Mouse (Mus musculus): ENCODE data around the gene Rpa1. TPM values are rescaled to one million over a fixed set of nuclear protein-coding genes. Genes with fewer than 3 reads are reported as not detected.
A peak's percentile ranks its signal among the peaks of the same experiment; 100 is the strongest.

Gene Rpa1
- polyA plus RNA-seq, 1 experiment, result 76.4 TPM

- peak overlapping the region; percentile 12 for H3K4me3 ChIP-seq (ENCODE audit: control insufficient read depth, low read depth, low read length)
- peaks cover 13% of the 10 kb centered on the region for H3K4me1 ChIP-seq (ENCODE audit: control insufficient read depth, insufficient read depth, low read length)
- H3K36me3 ChIP-seq (ENCODE audit: control insufficient read depth, insufficient read depth, low read length), result no peaks in the 10 kb centered on the region
- TF ChIP-seq CTCF (IDR thresholded peaks at IDR 0.05; ENCODE audit: control insufficient read depth, insufficient read depth, insufficient replicate concordance, low read depth, low read length), result no peak
- no peak for TF ChIP-seq POLR2A (IDR thresholded peaks at IDR 0.05; ENCODE audit: control insufficient read depth, low read depth, low read length)
- H3K27ac ChIP-seq (ENCODE audit: control insufficient read depth, insufficient read depth, low read depth, low read length), result no peak overlapping the region
- no peaks in the 10 kb centered on the region; the same call in 1 of the 2 replicates for H3K27me3 ChIP-seq (ENCODE audit: control insufficient read depth, insufficient read depth, low read length)
Observed at GRCm38 (mm10) chr11:75279342-75280065, 68.6 kb downstream of the Rpa1 start.

- H3K4me1 ChIP-seq (ENCODE audit: control insufficient read depth, insufficient read depth, low read length), result peaks cover 13% of the 10 kb centered on the region
Observed at GRCm38 (mm10) chr11:75279013-75279341, 69.1 kb downstream of the Rpa1 start.

DNA sequence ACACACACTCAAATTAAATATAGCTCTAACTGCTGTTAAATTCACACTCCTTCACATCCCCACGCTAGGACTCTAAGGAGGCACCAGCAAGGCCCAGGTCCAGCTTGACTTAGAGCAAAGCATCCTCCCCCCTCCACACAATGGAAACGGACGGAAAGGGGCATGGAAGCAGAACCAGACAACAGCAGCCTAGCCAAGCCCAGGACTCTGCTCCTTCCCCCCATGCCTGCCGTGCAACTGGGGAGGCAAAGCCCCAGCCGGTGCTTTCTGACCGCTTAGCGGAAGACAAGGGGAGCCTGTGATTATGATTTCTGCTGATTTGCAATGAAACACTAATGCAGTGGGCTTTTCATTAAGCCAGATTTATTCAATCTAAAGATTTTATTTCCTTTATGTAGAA, 70.0 kb downstream of the Rpa1 start:
- no peaks in the 10 kb centered on the region for H3K36me3 ChIP-seq (ENCODE audit: control insufficient read depth, insufficient read depth, low read length)
- H3K4me3 ChIP-seq (ENCODE audit: control insufficient read depth, low read depth, low read length), result no peak overlapping the region
- no peak overlapping the region for H3K27ac ChIP-seq (ENCODE audit: control insufficient read depth, insufficient read depth, low read depth, low read length)
- no peaks in the 10 kb centered on the region; the same call in 1 of the 2 replicates for H3K27me3 ChIP-seq (ENCODE audit: control insufficient read depth, insufficient read depth, low read length)
- peaks cover 13% of the 10 kb centered on the region for H3K4me1 ChIP-seq (ENCODE audit: control insufficient read depth, insufficient read depth, low read length)
- TF ChIP-seq POLR2A (IDR thresholded peaks at IDR 0.05; ENCODE audit: control insufficient read depth, low read depth, low read length) (no peak), CTCF (IDR thresholded peaks at IDR 0.05; ENCODE audit: control insufficient read depth, insufficient read depth, insufficient replicate concordance, low read depth, low read length) (no peak)

More at GRCm38 (mm10) chr11:75279013-75279341, 69.1 kb downstream of the Rpa1 start:
- Histone ChIP-seq H3K27ac (ENCODE audit: control insufficient read depth, insufficient read depth, low read depth, low read length) (no peak overlapping the region), H3K27me3 (ENCODE audit: control insufficient read depth, insufficient read depth, low read length) (no peaks in the 10 kb centered on the region; the same call in 1 of the 2 replicates), H3K4me3 (ENCODE audit: control insufficient read depth, low read depth, low read length) (no peak overlapping the region), H3K36me3 (ENCODE audit: control insufficient read depth, insufficient read depth, low read length) (no peaks in the 10 kb centered on the region)
- TF ChIP-seq POLR2A (IDR thresholded peaks at IDR 0.05; ENCODE audit: control insufficient read depth, low read depth, low read length), result no peak

DNA sequence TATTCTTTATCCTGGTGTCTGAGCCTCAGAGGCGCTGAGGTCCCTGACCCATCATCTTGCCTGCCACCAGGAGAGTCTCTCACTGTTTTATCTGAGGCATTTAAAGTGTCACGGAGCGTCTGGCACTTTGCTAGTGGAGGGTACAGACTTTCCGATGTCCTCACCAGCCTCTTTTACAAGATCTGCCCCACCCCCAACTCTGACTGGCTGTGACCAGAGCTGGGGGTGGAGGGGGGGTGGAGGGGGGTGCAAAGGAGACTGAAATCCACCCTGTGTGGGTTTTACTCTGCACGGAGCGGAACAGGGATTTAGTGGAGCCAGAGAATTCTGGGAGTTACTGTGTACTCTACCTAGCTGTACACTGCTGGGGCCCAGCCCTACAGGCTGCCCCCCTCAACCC, 73.1 kb downstream of the Rpa1 start:
- H3K4me3 ChIP-seq (ENCODE audit: control insufficient read depth, low read depth, low read length), result no peak overlapping the region
- no peak overlapping the region for H3K27ac ChIP-seq (ENCODE audit: control insufficient read depth, insufficient read depth, low read depth, low read length)
- TF ChIP-seq CTCF (IDR thresholded peaks at IDR 0.05; ENCODE audit: control insufficient read depth, insufficient read depth, insufficient replicate concordance, low read depth, low read length) (no peak), POLR2A (IDR thresholded peaks at IDR 0.05; ENCODE audit: control insufficient read depth, low read depth, low read length) (no peak)

DNA sequence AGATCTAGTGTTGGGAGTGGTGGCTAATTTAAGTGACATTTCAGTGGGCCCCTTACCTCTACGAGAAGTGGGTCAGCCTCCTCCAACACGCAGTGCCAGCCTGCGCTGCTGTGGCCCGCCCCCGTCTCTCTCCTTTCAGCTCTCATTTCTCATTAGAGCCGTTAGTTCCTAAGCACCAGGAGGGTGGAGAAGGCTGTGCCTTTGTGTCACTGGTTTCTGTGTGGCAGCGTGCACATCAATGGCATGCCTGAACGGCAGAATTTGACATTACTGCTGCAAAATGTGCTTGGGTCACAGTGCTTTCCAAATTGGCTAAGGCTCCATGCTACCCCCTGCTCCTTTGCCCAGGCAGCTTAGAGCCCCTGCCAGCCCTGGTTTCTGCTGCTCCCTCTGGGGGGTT, 74.7 kb downstream of the Rpa1 start:
- Histone ChIP-seq H3K4me1 (ENCODE audit: control insufficient read depth, insufficient read depth, low read length) (peaks cover 5% of the 10 kb centered on the region), H3K36me3 (ENCODE audit: control insufficient read depth, insufficient read depth, low read length) (no peaks in the 10 kb centered on the region), H3K4me3 (ENCODE audit: control insufficient read depth, low read depth, low read length) (no peak overlapping the region), H3K27me3 (ENCODE audit: control insufficient read depth, insufficient read depth, low read length) (no peaks in the 10 kb centered on the region), H3K27ac (ENCODE audit: control insufficient read depth, insufficient read depth, low read depth, low read length) (no peak overlapping the region)
- TF ChIP-seq POLR2A (IDR thresholded peaks at IDR 0.05; ENCODE audit: control insufficient read depth, low read depth, low read length), result no peak
- no peak for TF ChIP-seq CTCF (IDR thresholded peaks at IDR 0.05; ENCODE audit: control insufficient read depth, insufficient read depth, insufficient replicate concordance, low read depth, low read length)

More for the DNA sequence above, 73.1 kb downstream of the Rpa1 start:
- Histone ChIP-seq H3K27me3 (ENCODE audit: control insufficient read depth, insufficient read depth, low read length) (no peaks in the 10 kb centered on the region), H3K4me1 (ENCODE audit: control insufficient read depth, insufficient read depth, low read length) (peaks cover 11% of the 10 kb centered on the region), H3K36me3 (ENCODE audit: control insufficient read depth, insufficient read depth, low read length) (no peaks in the 10 kb centered on the region)

GRCm38 (mm10) chr11:75270985-75271434, 77.1 kb downstream of the Rpa1 start:
- Histone ChIP-seq H3K27me3 (ENCODE audit: control insufficient read depth, insufficient read depth, low read length) (no peaks in the 10 kb centered on the region), H3K4me1 (ENCODE audit: control insufficient read depth, insufficient read depth, low read length) (peaks cover 5% of the 10 kb centered on the region), H3K36me3 (ENCODE audit: control insufficient read depth, insufficient read depth, low read length) (no peaks in the 10 kb centered on the region), H3K4me3 (ENCODE audit: control insufficient read depth, low read depth, low read length) (no peak overlapping the region), H3K27ac (ENCODE audit: control insufficient read depth, insufficient read depth, low read depth, low read length) (no peak overlapping the region)
- TF ChIP-seq CTCF (IDR thresholded peaks at IDR 0.05; ENCODE audit: control insufficient read depth, insufficient read depth, insufficient replicate concordance, low read depth, low read length) (no peak), POLR2A (IDR thresholded peaks at IDR 0.05; ENCODE audit: control insufficient read depth, low read depth, low read length) (no peak)

- Histone ChIP-seq H3K27me3 (ENCODE audit: control insufficient read depth, insufficient read depth, low read length) (no peaks in the 10 kb centered on the region), H3K4me3 (ENCODE audit: control insufficient read depth, low read depth, low read length) (no peak overlapping the region), H3K36me3 (ENCODE audit: control insufficient read depth, insufficient read depth, low read length) (no peaks in the 10 kb centered on the region), H3K27ac (ENCODE audit: control insufficient read depth, insufficient read depth, low read depth, low read length) (no peak overlapping the region), H3K4me1 (ENCODE audit: control insufficient read depth, insufficient read depth, low read length) (peaks cover 5% of the 10 kb centered on the region)
- no peak for TF ChIP-seq POLR2A (IDR thresholded peaks at IDR 0.05; ENCODE audit: control insufficient read depth, low read depth, low read length)
- no peak for TF ChIP-seq CTCF (IDR thresholded peaks at IDR 0.05; ENCODE audit: control insufficient read depth, insufficient read depth, insufficient replicate concordance, low read depth, low read length)
Observed at GRCm38 (mm10) chr11:75270276-75270984, 77.7 kb downstream of the Rpa1 start.
